Mouse (Mus musculus): ENCODE data around the gene Anpep. TPM values are rescaled to one million over a fixed set of nuclear protein-coding genes. Genes with fewer than 3 reads are reported as not detected.
A peak's percentile ranks its signal among the peaks of the same experiment; 100 is the strongest.

Gene Anpep
- total RNA-seq (2015; ENCODE audit: low replicate concordance) (1.3 TPM in 1 of 2 replicates, not detected in the other), total RNA-seq (2017; ENCODE audit: low replicate concordance) (0.26 TPM in 1 of 2 replicates, not detected in the other)

DNA sequence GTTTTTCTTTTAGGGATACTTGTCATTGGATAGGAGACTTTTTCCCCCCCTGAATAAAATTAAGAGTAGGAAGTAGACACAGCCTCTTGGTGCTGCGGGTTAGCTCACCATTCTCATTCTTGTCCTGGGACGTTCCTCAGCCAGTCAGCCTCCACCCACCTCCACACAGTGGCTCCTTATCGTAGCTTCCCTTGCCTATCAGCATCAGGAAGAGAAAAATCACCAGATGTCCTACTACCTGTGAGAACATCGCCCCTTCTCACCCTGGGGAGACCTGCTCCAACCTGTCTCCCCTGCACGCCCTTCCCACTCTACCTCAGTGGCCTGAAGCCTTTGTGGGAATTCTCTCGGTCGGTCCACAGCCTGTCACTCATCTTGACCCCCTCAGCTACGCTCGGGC is at the start of gene Anpep:
TSS of gene Anpep (minus strand) at position 249 of the 400 bp plus-strand sequence.
- no peak for ATAC-seq (replicated peaks; ENCODE audit: low FRiP score, poor library complexity, severe bottlenecking)

DNA sequence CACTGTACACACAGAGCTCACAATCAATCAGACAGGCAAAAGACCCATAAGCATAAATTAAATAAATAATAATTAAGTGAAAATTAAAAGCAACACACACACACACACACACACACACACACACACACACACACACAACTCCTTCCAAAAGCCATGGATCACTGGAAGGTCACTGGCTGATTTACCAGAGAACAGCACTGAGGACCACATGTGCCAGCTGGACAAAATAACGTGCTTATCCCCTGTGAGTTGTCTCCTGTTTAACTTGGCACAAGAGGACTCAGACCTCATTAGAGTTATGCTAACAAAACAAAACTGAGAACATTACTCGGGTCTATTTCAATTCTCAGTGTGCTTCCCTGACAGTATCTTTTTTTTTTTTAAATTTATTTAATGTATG is 46.5 kb upstream of the Anpep start:
- no peak for ATAC-seq (replicated peaks; ENCODE audit: low FRiP score, poor library complexity, severe bottlenecking)

- ATAC-seq (replicated peaks; ENCODE audit: low FRiP score, poor library complexity, severe bottlenecking), result no peak
These were observed 46.1 kb upstream of the Anpep start for GRCm38 (mm10) chr7:79906914-79907313.

DNA sequence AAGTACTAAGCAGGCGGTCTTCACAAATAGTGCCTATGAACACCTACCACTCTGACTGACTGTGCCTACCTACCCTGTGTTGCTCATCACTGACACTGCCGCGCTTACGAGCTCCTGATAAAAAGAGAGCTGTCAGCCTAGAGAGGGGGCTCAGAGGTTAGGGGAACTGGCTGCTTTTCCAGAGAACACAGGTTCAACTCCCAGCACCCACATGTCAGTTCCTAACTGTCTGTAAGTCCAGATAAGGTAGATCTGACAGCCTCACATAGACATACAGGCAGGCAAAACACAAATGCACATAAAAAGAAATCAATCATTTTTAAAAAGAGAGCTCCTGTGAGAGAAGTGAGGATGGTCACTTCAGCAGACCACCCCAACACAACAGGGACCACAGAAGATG is 44.3 kb upstream of the Anpep start:
- ATAC-seq (replicated peaks; ENCODE audit: low FRiP score, poor library complexity, severe bottlenecking), result no peak

DNA sequence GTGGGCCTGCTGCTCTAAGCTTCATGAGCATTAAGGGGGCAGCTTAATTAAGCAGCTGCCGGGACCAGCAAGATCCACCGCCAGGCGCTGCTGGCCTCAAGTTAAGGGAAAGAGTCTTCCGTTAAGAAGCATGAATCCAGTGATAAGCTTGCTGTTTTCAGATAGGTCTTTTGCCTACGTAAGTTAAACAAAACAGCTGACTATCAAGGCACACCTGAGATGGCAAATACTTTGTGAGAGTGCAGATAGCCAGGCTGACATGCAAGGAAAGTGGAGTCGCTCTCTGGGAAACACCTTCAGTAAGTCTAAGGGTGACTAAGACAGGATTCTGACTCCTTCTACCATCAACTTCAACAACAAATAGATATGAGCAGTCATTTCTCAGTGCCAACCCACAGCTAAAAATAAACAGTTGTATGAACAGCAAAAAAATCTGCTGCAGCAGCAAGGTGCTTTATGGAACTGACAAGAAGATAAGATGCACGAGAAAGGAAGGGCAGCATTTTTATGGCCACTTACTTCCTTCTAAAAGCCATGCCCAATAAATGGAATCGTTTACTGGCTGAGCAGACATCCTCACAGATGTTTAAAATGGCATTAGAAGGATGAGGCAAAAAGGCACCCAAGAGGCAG is 42.4 kb upstream of the Anpep start:
- no peak for ATAC-seq (replicated peaks; ENCODE audit: low FRiP score, poor library complexity, severe bottlenecking)

- peak; percentile 92 for ATAC-seq (replicated peaks; ENCODE audit: low FRiP score, poor library complexity, severe bottlenecking)
These were observed 39.9 kb upstream of the Anpep start for GRCm38 (mm10) chr7:79900753-79901152.

DNA sequence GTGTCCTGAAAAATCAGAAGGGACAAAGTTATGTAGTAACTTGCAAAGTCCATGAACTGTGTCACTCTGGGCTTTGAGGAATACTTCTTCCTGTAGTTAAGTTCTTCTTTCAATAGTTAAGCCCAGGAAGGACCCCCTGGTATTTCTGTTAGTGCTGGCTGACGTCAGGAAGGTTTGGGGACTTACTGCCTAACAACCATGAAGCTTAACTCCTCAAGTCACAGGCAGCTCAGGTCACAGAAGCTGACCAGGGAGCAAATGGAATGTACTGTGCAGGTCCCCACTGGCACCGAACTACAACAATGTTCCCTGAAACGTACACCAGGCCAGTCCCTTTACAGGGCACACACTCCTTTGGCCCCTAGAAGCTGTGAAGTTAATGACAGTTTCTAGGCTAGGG is 34.4 kb upstream of the Anpep start:
- ATAC-seq (replicated peaks; ENCODE audit: low FRiP score, poor library complexity, severe bottlenecking), result no peak

DNA sequence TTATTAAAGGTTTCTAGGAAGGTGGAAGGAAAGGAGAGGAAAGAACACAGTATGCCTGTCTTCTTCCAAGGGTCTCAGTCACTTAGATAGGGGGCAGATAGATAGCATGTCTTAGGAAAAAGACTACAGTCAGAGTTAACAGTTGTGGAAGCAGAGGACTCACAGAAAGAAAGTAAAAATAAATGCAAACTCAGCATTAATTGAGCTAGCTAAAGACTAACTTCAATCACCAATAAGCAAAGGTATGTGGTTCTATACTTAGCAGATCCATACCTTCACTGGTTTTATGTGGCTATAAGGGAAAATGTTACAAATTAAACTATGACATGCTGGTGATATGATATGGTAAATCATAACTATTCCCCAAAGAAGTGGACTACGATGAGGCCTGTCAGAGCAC is 33.9 kb upstream of the Anpep start:
- ATAC-seq (replicated peaks; ENCODE audit: low FRiP score, poor library complexity, severe bottlenecking), result no peak

DNA sequence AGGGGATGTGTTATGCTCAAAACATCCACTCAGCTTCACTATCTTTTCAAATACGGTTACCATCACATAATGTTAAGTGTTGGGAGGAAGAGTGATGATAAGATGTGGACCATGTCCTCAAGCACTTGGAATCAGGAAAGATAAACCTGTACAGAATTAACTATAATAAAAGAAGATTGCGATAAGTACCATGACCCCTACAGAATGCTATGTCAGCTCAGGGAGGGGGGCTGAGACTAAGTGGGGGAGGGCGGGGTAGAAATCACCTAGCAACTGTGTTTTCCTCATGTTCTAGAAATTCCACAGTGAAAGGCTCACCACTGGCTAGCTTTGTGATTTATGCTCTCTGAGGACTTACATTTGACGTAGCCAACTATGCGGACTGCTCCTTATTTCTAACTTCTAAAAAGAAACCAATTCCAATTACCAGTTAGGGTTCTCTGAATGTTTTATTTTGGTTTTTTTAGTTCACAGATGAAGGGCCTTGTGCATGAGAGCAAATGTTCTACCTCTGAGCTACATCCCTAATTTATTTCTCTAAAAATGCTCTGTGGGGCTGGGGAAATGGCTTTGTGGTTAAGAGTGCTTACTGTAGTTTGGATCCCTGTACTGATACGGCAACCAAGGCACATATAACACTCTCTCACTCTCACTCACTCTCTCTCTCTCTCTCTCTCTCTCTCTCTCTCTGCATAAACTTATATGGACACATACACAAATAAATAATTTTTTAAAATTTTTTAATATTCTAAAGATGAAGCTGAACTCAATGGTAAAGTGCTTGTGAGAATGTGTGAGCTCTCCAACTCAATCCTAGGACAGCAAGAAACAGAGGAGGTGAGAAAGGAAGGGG is 31.9 kb upstream of the Anpep start:
- ATAC-seq (replicated peaks; ENCODE audit: low FRiP score, poor library complexity, severe bottlenecking), result no peak

DNA sequence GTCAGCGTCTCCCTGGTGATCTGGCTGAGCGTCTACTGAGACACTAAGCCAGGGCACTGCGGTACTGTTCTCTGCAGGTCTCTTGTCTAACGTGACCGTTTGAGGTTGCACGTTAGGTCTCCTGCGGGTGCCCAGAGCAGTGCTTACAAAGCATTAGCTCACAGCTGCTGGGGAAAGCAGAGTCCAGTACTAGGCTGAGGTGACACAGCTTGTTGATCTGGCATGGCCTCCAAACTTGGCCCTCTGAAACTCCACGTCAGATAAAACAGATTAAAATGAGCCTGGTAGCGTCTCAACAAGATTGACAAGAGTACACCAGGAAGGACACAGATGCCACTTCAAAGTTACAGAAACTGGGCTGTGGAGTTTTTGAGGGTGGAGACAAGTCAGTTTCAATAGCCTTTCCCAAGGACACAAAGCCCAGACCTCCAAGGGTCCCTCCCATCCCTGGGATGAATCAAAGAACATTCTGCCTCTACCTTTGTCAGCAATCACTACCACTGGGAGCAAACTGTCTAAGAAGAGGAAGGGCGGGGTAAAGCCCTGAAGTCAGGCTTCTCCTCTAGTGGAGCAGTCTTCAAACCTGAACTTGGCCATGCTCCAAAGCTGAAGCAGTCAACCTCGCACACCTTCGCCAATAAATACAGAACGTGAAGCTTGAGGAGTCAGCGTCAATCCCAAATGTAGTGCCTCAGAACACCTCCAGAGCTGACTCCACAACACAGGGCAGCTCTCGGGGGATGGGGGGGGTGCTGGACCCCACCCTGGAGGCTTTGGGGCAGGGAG is 29.8 kb upstream of the Anpep start:
- ATAC-seq (replicated peaks; ENCODE audit: low FRiP score, poor library complexity, severe bottlenecking), result 0 out of 2 replicates have a peak, but pooled peaks have one; percentile 36

- ATAC-seq (replicated peaks; ENCODE audit: low FRiP score, poor library complexity, severe bottlenecking), result no peak
These were observed 27.7 kb upstream of the Anpep start for GRCm38 (mm10) chr7:79888603-79889002.

DNA sequence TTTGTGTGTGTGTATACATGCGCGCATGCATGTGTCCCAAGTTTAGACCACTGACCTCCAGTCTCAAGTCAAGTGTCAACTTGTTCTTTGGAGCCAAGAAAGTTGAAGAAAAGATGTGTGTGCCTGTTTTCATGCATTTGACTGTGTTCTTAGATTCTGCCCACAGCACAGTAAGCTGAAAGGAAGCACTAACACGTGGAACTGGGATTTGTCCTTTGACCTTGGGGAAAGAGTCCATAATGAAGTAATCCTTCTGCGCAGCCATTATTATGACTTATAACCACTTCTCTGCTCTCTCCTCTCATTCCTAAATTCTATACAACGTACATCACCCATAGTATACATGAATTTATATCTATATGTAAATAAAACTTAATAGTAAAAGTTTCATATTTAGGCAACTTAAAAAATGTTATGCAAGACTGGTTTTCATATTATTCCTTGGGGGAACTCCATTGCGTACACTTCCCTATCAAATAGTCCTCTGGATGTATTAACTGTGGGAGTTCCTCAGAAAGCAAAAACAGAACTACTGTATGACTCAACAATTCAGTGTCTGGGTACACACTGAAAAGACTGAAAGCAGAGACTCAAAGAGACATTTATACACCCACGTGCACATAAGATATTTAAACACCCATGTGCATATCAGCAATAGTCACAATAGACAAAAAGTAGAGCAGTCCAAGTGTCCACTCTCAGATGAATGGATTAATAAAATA is 22.9 kb upstream of the Anpep start:
- ATAC-seq (replicated peaks; ENCODE audit: low FRiP score, poor library complexity, severe bottlenecking), result no peak

DNA sequence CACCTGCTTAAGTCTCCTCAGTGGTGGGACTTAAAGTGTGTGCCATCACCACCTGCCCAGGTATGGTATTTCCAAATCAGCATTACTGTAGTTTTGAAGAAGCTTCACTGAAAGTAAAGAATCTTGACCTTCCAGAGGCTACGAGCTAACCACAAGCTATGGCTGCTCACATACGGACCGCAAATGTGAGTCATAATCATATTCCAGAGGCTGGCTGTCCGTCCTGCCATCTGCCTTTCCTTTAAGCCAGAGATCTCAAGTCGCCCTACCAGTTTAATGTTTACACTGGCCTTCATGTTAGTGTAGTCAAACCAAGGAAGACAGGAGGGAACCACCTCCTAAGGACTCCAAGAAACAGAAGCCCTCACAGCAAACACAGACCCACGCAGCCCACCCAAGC is 21.0 kb upstream of the Anpep start:
- ATAC-seq (replicated peaks; ENCODE audit: low FRiP score, poor library complexity, severe bottlenecking), result no peak

GRCm38 (mm10) chr7:79880998-79881397 is 20.1 kb upstream of the Anpep start:
- ATAC-seq (replicated peaks; ENCODE audit: low FRiP score, poor library complexity, severe bottlenecking), result no peak

DNA sequence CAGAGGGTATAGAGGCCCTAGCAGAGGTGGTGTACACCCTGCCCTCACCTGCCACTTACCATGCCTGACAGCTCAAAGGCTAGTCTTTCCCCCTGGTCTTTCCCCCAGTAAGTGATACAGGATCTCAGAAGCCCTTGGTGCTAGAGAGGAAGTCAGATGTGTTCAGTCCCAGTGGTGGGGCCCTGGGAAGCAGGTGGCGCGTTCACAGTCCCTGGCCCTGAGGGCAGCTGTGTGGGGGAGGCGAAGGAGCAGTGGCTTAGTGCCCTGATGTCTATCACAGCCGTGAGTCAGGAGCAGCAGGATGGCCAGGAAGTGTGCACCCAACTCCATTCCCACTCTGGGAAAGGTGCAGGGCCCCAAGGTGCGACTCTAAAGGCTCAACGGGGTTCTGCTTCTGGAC is 19.2 kb upstream of the Anpep start:
- ATAC-seq (replicated peaks; ENCODE audit: low FRiP score, poor library complexity, severe bottlenecking), result no peak

DNA sequence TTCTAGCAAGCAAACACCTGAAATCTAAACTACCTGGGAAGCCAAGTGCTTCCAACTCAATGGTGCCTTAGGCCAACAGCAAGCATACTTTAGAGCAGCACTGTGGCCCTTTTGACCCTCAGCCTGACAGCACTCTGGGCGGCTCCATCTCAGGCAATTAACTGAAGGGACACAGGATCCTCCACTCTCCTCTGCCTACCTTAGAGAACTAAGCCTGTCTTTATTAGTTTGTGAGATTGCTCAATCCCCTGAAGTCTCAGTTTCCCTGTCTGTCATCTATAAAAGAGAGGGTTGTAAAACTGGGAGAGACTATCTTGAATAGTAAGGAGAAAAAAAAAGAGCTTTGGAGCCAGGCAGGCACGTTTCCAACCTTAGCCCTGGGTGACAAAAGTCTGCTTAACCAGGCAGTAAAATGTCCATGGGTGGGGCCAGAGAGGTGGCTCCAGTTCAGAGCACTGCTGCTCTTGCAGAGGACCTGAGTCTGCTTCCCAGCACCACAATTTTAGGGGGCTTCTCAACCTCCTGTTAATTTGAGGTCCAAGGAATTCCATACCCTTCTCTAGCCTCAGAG is 17.7 kb upstream of the Anpep start:
- no peak for ATAC-seq (replicated peaks; ENCODE audit: low FRiP score, poor library complexity, severe bottlenecking)

- ATAC-seq (replicated peaks; ENCODE audit: low FRiP score, poor library complexity, severe bottlenecking), result no peak
These were observed 12.5 kb upstream of the Anpep start for GRCm38 (mm10) chr7:79873407-79873806.

DNA sequence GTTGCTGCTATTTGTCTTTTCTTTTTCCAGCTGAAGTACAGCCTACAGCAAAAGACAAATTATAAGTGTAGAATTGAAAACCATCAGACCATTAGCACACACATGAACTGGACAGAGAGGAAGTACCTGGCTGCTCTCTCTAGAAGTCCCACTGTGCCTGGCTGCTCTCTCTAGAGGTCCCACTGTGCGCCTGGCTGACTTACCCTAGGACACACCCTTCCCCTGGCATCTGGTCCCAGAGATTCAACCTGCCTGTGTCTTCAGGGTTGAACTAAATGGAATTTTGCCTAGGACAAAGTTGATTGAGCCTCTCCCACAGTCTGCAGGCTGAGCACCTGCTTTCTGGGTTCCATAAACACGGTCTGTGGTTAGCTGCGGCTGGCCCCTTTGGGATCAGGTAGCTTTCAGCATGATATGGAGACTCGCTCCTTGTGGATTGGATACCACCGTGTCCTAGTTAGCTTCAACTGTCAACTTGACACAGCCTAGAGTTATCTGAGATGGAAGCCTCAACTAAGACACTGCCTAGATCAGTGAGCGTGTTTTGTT is 11.0 kb upstream of the Anpep start:
- ATAC-seq (replicated peaks; ENCODE audit: low FRiP score, poor library complexity, severe bottlenecking), result no peak

GRCm38 (mm10) chr7:79869072-79869719 is 8.3 kb upstream of the Anpep start:
- no peak for ATAC-seq (replicated peaks; ENCODE audit: low FRiP score, poor library complexity, severe bottlenecking)
